Mouse (Mus musculus) neural tube, embryonic 11.5 days (tissue): Measurements from ENCODE around the gene Kdm8. TPM values are rescaled to one million over a fixed set of nuclear protein-coding genes. Genes with fewer than 3 reads are reported as not detected.
A peak's percentile ranks its signal among the peaks of the same experiment; 100 is the strongest.

ENCODE experiments used
- ATAC-seq: fragments of 200-750 bp; cut with Nextera tagmentation; 2 replicates; pipeline ENCODE4 v1.8.0; 2017; ENCODE audit warnings: moderate number of reproducible peaks, mild to moderate bottlenecking, moderate TSS enrichment, moderate library complexity; ENCODE audit not compliant: insufficient read depth, low FRiP score, low TSS enrichment
- DNase-seq: peaks from one replicate; pipeline ENCODE4 v3.0.0-alpha.2; 2015; ENCODE audit warnings: low spot score
- H3K27ac ChIP-seq: fragments of 300-500 bp; sonication (generic); 2 replicates; pipeline ENCODE4 v1.5.1; 2014; ENCODE audit warnings: low read depth, mild to moderate bottlenecking, low read length
- H3K27me3 ChIP-seq: fragments of 300-500 bp; sonication (generic); 2 replicates; pipeline ENCODE4 v1.6.1; 2014; ENCODE audit warnings: mild to moderate bottlenecking, low read length, mixed read lengths; ENCODE audit not compliant: control insufficient read depth, insufficient read depth
- H3K36me3 ChIP-seq: fragments of 300-500 bp; sonication (generic); 2 replicates; pipeline ENCODE4 v1.6.1; 2014; ENCODE audit warnings: mild to moderate bottlenecking, low read length, moderate library complexity, mixed read lengths; ENCODE audit not compliant: control insufficient read depth, insufficient read depth
- H3K4me1 ChIP-seq: fragments of 300-500 bp; sonication (generic); 2 replicates; pipeline ENCODE4 v1.6.1; 2014; ENCODE audit warnings: low read length, mixed read lengths; ENCODE audit not compliant: control insufficient read depth, insufficient read depth
- H3K4me2 ChIP-seq: fragments of 300-500 bp; sonication (generic); 2 replicates; pipeline ENCODE4 v1.6.1; 2014; ENCODE audit warnings: low read depth, mild to moderate bottlenecking, moderate library complexity
- H3K4me3 ChIP-seq: fragments of 300-500 bp; sonication (generic); 2 replicates; pipeline ENCODE4 v1.5.1; 2014; ENCODE audit warnings: low read depth, low read length
- H3K9ac ChIP-seq: fragments of 300-500 bp; sonication (generic); 2 replicates; pipeline ENCODE4 v1.6.1; 2014; ENCODE audit warnings: mild to moderate bottlenecking, low read length
- H3K9me3 ChIP-seq: fragments of 300-500 bp; sonication (generic); 2 replicates; pipeline ENCODE4 v1.6.1; 2016; ENCODE audit warnings: low read length; ENCODE audit not compliant: control insufficient read depth
- WGBS: fragments of 180-500 bp; shearing (Covaris S2); extraction: QIAGEN DNeasy Blood & Tissue Kit; methylation state at CpG from one replicate; pipeline ENCODE4 v1.1.7; 2014; 5-methylcytosine and 5-hydroxymethylcytosine counted together
- polyA plus RNA-seq: library from polyadenylated mRNA; unstranded; fragments of >200 nt; fragmentation: Nextera tagmentation; extraction: Ambion mirVana; gene quantifications from 2 replicates; pipeline ENCODE4 v1.2.1, GENCODE M21; 2014

The Kdm8 gene
- polyA plus RNA-seq, 1 experiment from 2014 or later = 11.2 TPM

GRCm38 (mm10) chr7:125442323-125442722, 2.2 kb upstream of the Kdm8 start:
- no peak for DNase-seq
- Histone ChIP-seq H3K36me3 (no peaks in the 10 kb centered on the region), H3K4me2 (no peak overlapping the region), H3K9me3 (no peaks in the 10 kb centered on the region), H3K4me1 (peaks cover 8% of the 10 kb centered on the region; the same call in 1 of the 2 replicates), H3K9ac (no peak overlapping the region), H3K27me3 (no peaks in the 10 kb centered on the region), H3K27ac (no peak overlapping the region), H3K4me3 (no peak overlapping the region)
- WGBS = 88% methylated on average over 4 of the region's 4 CpGs
- no peak for ATAC-seq

GRCm38 (mm10) chr7:125444076-125444463, 406 bp upstream of the Kdm8 start:
- Histone ChIP-seq H3K4me3 (peak overlapping the region; percentile 40), H3K9me3 (no peaks in the 10 kb centered on the region), H3K27ac (peak overlapping the region; percentile 71; the same call in 1 of the 2 replicates), H3K9ac (peak overlapping the region; percentile 63), H3K4me2 (peak overlapping the region; percentile 83), H3K36me3 (no peaks in the 10 kb centered on the region), H3K4me1 (peaks cover 8% of the 10 kb centered on the region; the same call in 1 of the 2 replicates), H3K27me3 (no peaks in the 10 kb centered on the region)
- WGBS = 30% methylated on average over 10 of the region's 10 CpGs
- DNase-seq (no peak), ATAC-seq (no peak; the same call in 1 of the 2 replicates)

- Histone ChIP-seq H3K27ac (no peak overlapping the region), H3K9me3 (no peaks in the 10 kb centered on the region), H3K36me3 (no peaks in the 10 kb centered on the region), H3K4me2 (no peak overlapping the region), H3K4me3 (no peak overlapping the region), H3K9ac (no peak overlapping the region), H3K27me3 (no peaks in the 10 kb centered on the region), H3K4me1 (no peaks in the 10 kb centered on the region; the same call in 1 of the 2 replicates)
- DNase-seq = no peak
- WGBS = 62% methylated on average over 1 of the region's 1 CpGs
- ATAC-seq = no peak
Measured at GRCm38 (mm10) chr7:125450678-125451077, 6.2 kb downstream of the Kdm8 start.

DNA sequence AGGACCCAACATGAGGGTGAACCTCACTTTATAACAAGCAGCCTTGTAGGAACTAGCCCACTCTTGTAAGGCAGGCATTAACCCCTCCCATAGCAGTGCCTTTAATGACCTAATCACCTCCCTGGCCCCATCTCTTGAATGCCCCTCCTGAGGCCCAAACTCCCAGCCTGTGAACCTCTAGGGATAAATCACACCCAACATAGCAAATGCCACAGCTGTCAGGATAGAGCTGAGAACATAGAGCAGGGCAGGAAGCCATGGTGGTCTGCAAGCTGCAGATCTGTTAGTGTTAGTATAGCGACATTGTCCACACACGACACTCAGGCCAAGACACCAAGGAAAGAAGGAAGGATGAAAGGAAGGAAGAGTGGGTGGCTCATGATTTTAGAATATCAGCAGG, 6.6 kb downstream of the Kdm8 start:
- no peaks in the 10 kb centered on the region for H3K27me3 ChIP-seq
- H3K9me3 ChIP-seq = no peaks in the 10 kb centered on the region
- H3K4me2 ChIP-seq = no peak overlapping the region
- no peak overlapping the region for H3K27ac ChIP-seq
- no peaks in the 10 kb centered on the region for H3K36me3 ChIP-seq
- WGBS = 92% methylated on average over 2 of the region's 2 CpGs
- H3K4me1 ChIP-seq = no peaks in the 10 kb centered on the region
- DNase-seq (no peak), ATAC-seq (no peak)
- no peak overlapping the region for H3K9ac ChIP-seq
- no peak overlapping the region for H3K4me3 ChIP-seq

- Histone ChIP-seq H3K4me3 (no peak overlapping the region), H3K4me2 (no peak overlapping the region), H3K4me1 (no peaks in the 10 kb centered on the region), H3K27ac (no peak overlapping the region), H3K9ac (no peak overlapping the region), H3K9me3 (no peaks in the 10 kb centered on the region), H3K36me3 (no peaks in the 10 kb centered on the region), H3K27me3 (no peaks in the 10 kb centered on the region)
- 97% methylated on average over 4 of the region's 4 CpGs for WGBS
- no peak for ATAC-seq
- no peak for DNase-seq
Measured at GRCm38 (mm10) chr7:125453671-125454070, 9.2 kb downstream of the Kdm8 start.

GRCm38 (mm10) chr7:125462200-125462599, 17.7 kb downstream of the Kdm8 start:
- WGBS = 40% methylated on average over 2 of the region's 2 CpGs

GRCm38 (mm10) chr7:125469937-125470336, 25.5 kb downstream of the Kdm8 start:
- Histone ChIP-seq H3K9me3 (no peaks in the 10 kb centered on the region), H3K27me3 (no peaks in the 10 kb centered on the region), H3K4me2 (no peak overlapping the region), H3K9ac (no peak overlapping the region), H3K27ac (no peak overlapping the region), H3K4me3 (no peak overlapping the region), H3K4me1 (no peaks in the 10 kb centered on the region), H3K36me3 (peaks cover 2% of the 10 kb centered on the region; the same call in 1 of the 2 replicates)
- WGBS = 33% methylated on average over 5 of the region's 5 CpGs
- DNase-seq (peak; percentile 75), ATAC-seq (no peak)

More at GRCm38 (mm10) chr7:125462200-125462599, 17.7 kb downstream of the Kdm8 start:
- Histone ChIP-seq H3K4me1 (no peaks in the 10 kb centered on the region), H3K4me3 (no peak overlapping the region), H3K36me3 (no peaks in the 10 kb centered on the region; the same call in 1 of the 2 replicates), H3K9me3 (no peaks in the 10 kb centered on the region), H3K9ac (no peak overlapping the region), H3K4me2 (no peak overlapping the region), H3K27me3 (no peaks in the 10 kb centered on the region), H3K27ac (no peak overlapping the region)
- DNase-seq = no peak
- ATAC-seq = no peak

GRCm38 (mm10) chr7:125470901-125471300, 26.4 kb downstream of the Kdm8 start:
- DNase-seq (no peak), ATAC-seq (no peak)
- Histone ChIP-seq H3K4me3 (no peak overlapping the region), H3K4me2 (no peak overlapping the region), H3K27ac (no peak overlapping the region), H3K36me3 (peaks cover 2% of the 10 kb centered on the region), H3K9me3 (no peaks in the 10 kb centered on the region), H3K9ac (no peak overlapping the region), H3K4me1 (no peaks in the 10 kb centered on the region; the same call in 1 of the 2 replicates), H3K27me3 (no peaks in the 10 kb centered on the region)
- WGBS = 96% methylated on average over 4 of the region's 4 CpGs

DNA sequence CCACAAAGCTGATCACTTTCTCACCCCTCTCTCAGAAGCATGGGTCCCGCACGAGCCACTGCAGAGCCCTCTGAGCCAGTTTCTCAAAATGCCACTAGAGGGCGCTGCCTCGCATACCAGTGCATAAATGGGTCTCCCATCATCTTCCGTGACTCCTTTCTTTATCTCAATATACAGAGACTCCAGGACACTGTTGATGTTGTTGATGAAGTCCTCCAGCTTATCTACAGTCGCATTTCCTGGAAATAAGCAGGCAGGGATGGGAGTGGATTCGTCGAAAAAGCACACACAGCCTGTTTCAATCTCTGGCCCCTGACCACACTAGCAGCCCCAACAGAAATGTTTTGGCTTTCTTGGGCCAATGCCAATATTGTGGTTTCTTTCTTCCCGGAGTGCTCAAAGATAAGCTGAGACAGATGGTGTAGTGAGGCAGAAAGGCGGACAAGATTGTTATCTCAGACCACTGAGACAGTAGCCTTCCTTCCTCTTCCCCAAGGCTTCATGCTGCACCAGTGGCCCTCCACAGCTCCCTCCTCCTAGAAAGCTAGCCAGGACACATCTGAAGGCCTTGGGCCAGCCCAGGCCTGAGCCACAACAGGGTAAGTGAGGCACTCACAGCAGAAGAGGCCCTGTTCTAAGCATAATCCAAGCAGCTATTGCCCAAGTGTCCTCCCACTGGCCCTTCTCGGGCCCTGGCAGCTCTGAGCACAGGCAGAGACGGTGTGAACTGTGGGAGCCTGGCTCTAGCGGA, 27.7 kb downstream of the Kdm8 start:
- ATAC-seq (peak; percentile 52), DNase-seq (peak; percentile 79)
- Histone ChIP-seq H3K9ac (peak overlapping the region; percentile 10; the same call in 1 of the 2 replicates), H3K4me1 (peaks cover 3% of the 10 kb centered on the region; the same call in 1 of the 2 replicates), H3K4me2 (no peak overlapping the region), H3K4me3 (no peak overlapping the region), H3K27ac (0 out of 2 replicates have a peak overlapping the region, but pooled peaks have one; percentile 67), H3K9me3 (no peaks in the 10 kb centered on the region), H3K27me3 (no peaks in the 10 kb centered on the region), H3K36me3 (peaks cover 2% of the 10 kb centered on the region)
- 36% methylated on average over 13 of the region's 13 CpGs for WGBS
